Mouse (Mus musculus): ENCODE measurements at regions not wholly inside any gene's neighbourhood (a gene's known extent, or its start where the extent isn't known, plus 50 kb on each side); places are given as distances from the start of the nearest gene placed in this dataset.

DNA sequence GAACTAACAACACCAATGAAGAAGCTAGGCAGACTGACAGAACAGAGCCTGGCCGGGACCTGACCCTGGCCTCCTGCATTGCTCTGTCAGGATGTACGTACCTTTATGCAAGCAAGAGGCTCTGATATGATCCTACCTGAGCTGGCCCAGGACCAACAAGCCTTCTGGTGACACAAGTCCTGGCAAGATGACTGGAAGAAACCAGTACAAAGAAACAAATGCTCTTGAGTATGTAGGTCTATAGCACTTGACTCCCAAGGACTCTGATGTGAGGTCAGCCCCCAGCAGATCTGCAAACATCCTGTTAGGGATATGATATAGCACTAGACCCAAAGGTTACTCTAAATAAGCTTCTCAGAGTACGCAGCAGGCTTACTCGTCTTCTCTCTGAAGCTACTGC lies 144.7 kb upstream of the Dyrk2 start:
- no peak overlapping the region for H3K27ac ChIP-seq (ENCODE audit: control insufficient read depth, low read depth, low read length)
- no peak for TF ChIP-seq TCF12 (IDR thresholded peaks at IDR 0.05; ENCODE audit: low read depth, low read length)
- TF ChIP-seq POLR2A (IDR thresholded peaks at IDR 0.05; ENCODE audit: control insufficient read depth in 1 of 2, insufficient read depth in 1 of 2, low read depth in 1 of 2, low read length in 2 of 2, poor library complexity in 1 of 2), result no peak
- no peak for TF ChIP-seq SIN3A (IDR thresholded peaks at IDR 0.05; ENCODE audit: low read length)
- no peak for TF ChIP-seq MYB (IDR thresholded peaks at IDR 0.05; ENCODE audit: low read depth, low read length)
- TF ChIP-seq NELFE (IDR thresholded peaks at IDR 0.05; ENCODE audit: low read depth, low read length), result no peak
- TF ChIP-seq USF1 (IDR thresholded peaks at IDR 0.05; ENCODE audit: low read depth, low read length), result no peak
- no peak for TF ChIP-seq MEF2A (IDR thresholded peaks at IDR 0.05; ENCODE audit: extremely low read depth, insufficient replicate concordance, low read depth, low read length, poor library complexity, severe bottlenecking)
- no peak for TF ChIP-seq EP300 (IDR thresholded peaks at IDR 0.05; ENCODE audit: low read depth in 1 of 2, low read length in 2 of 2)
- no peak for TF ChIP-seq MAFK (IDR thresholded peaks at IDR 0.05; ENCODE audit: borderline replicate concordance, low read depth, low read length)
- TF ChIP-seq MAZ (IDR thresholded peaks at IDR 0.05; ENCODE audit: low read depth, low read length), result no peak
- no peak for TF ChIP-seq HCFC1 (IDR thresholded peaks at IDR 0.05; ENCODE audit: low read depth, low read length)
- no peak for TF ChIP-seq RCOR1 (IDR thresholded peaks at IDR 0.05; ENCODE audit: low read depth, low read length)
- TF ChIP-seq POLR2AphosphoS5 (IDR thresholded peaks at IDR 0.05; ENCODE audit: borderline replicate concordance, low read depth, low read length), result no peak
- TF ChIP-seq ETS1 (IDR thresholded peaks at IDR 0.05; ENCODE audit: low read depth, low read length), result no peak
- no peak for TF ChIP-seq MAX (IDR thresholded peaks at IDR 0.05; ENCODE audit: low read length)
- TF ChIP-seq TBP (IDR thresholded peaks at IDR 0.05; ENCODE audit: low read depth, low read length), result no peak
- H3K4me1 ChIP-seq (ENCODE audit: control insufficient read depth in 1 of 2, insufficient read depth in 2 of 2, low read length in 2 of 2), result no peaks in the 10 kb centered on the region
- H3K9me3 ChIP-seq (replicated peaks; ENCODE audit: insufficient read depth, low read length), result no peaks in the 10 kb centered on the region
- no peaks in the 10 kb centered on the region for H3K27me3 ChIP-seq (ENCODE audit: control insufficient read depth in 1 of 2, insufficient read depth in 2 of 2, low read length in 2 of 2)
- no peak overlapping the region for H3K9ac ChIP-seq (ENCODE audit: control insufficient read depth, low read depth, low read length, poor library complexity, severe bottlenecking)
- no peaks in the 10 kb centered on the region for H3K36me3 ChIP-seq (ENCODE audit: control insufficient read depth in 1 of 2, insufficient read depth in 2 of 2, low read length in 2 of 2)
- H3K4me3 ChIP-seq (ENCODE audit: control insufficient read depth in 1 of 2, insufficient read depth in 1 of 2, low read depth in 2 of 2, low read length in 2 of 2), result no peak overlapping the region
- no peaks in the 10 kb centered on the region for H3K79me2 ChIP-seq (ENCODE audit: control insufficient read depth, insufficient read depth, low read length, poor library complexity)
- no peak for DNase-seq (ENCODE audit: low read depth, low spot score)

DNA sequence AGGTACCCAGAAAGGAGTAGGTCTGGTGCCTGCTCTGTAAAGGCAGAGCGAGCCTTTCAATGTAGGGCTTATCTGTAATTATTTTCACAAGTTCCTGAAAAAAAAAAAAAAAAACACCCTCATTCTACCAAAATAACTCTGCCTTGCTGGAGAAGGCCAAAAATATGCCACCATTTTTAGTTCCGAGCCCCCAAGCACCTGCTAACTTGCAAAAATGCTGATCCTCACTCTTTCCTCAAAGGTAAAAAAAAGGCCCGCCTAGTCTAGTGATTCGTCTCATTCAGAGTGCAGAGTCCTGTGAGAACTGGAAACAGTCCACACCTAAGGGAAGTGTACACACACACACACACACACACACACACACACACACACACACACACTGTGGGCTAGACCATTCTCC lies 143.7 kb upstream of the Dyrk2 start:
- TF ChIP-seq MXI1 (IDR thresholded peaks at IDR 0.05; ENCODE audit: low read depth, low read length) (no peak), ZMIZ1 (IDR thresholded peaks at IDR 0.05; ENCODE audit: low read depth, low read length) (no peak), NELFE (IDR thresholded peaks at IDR 0.05; ENCODE audit: low read depth, low read length) (no peak), ZNF384 (IDR thresholded peaks at IDR 0.05; ENCODE audit: low read depth, low read length) (no peak), HCFC1 (IDR thresholded peaks at IDR 0.05; ENCODE audit: low read depth, low read length) (no peak), ZKSCAN1 (IDR thresholded peaks at IDR 0.05; ENCODE audit: low read depth, low read length) (no peak), MAFK (IDR thresholded peaks at IDR 0.05; ENCODE audit: borderline replicate concordance, low read depth, low read length) (no peak)
- no peak for DNase-seq (ENCODE audit: low read depth, low spot score)
- no peak overlapping the region for H3K9ac ChIP-seq (ENCODE audit: control insufficient read depth, low read depth, low read length, poor library complexity, severe bottlenecking)
- no peak overlapping the region for H3K27ac ChIP-seq (ENCODE audit: control insufficient read depth, low read depth, low read length)
- no peaks in the 10 kb centered on the region for H3K27me3 ChIP-seq (ENCODE audit: control insufficient read depth in 1 of 2, insufficient read depth in 2 of 2, low read length in 2 of 2)
- no peak overlapping the region for H3K4me3 ChIP-seq (ENCODE audit: control insufficient read depth in 1 of 2, insufficient read depth in 1 of 2, low read depth in 2 of 2, low read length in 2 of 2)
- H3K9me3 ChIP-seq (replicated peaks; ENCODE audit: insufficient read depth, low read length), result no peaks in the 10 kb centered on the region
- no peaks in the 10 kb centered on the region for H3K36me3 ChIP-seq (ENCODE audit: control insufficient read depth in 1 of 2, insufficient read depth in 2 of 2, low read length in 2 of 2)
- H3K79me2 ChIP-seq (ENCODE audit: control insufficient read depth, insufficient read depth, low read length, poor library complexity), result no peaks in the 10 kb centered on the region
- H3K4me1 ChIP-seq (ENCODE audit: control insufficient read depth in 1 of 2, insufficient read depth in 2 of 2, low read length in 2 of 2), result no peaks in the 10 kb centered on the region
